Mouse (Mus musculus) urinary bladder, postnatal 4 days (tissue): Measurements from ENCODE around the gene Ly6g.
A peak's percentile ranks its signal among the peaks of the same experiment; 100 is the strongest.
"Not testable (repeated sequence)": the region's sequence is repeated elsewhere in the genome, so short reads cannot be mapped to it uniquely, and the experiment has no call there.

Experiments used
- DNase-seq, 2 experiments: peaks; one replicate each; pipeline ENCODE4 v3.0.0; 2021 to 2022; ENCODE audit warnings: low spot score in 2 of 2

Ly6g gene

GRCm38 (mm10) chr15:75154940-75155339 lies at the start of gene Ly6g:
Gene Ly6g (plus strand): TSS chr15:75155240.
- no peak for DNase-seq

DNA sequence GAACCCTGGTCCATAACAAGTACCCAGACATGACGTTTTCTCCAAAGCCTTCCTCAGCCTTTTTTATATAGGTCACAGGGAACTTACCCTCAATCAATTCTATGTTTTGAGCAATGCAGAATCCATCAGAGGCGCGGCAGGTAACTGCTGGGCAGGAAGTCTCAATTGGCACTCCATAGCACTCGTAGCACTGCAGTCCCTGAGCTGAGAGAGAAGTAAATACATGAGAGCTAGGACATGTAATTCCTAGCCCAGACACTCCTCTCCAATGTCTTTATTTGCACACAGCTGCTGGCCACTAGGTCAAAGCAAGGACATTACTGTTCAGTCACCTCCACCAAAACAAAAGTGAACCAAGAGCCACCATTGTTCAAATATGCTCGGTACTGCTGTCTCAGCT lies 44.6 kb upstream of the Ly6g start:
- not testable (repeated sequence) for DNase-seq

DNA sequence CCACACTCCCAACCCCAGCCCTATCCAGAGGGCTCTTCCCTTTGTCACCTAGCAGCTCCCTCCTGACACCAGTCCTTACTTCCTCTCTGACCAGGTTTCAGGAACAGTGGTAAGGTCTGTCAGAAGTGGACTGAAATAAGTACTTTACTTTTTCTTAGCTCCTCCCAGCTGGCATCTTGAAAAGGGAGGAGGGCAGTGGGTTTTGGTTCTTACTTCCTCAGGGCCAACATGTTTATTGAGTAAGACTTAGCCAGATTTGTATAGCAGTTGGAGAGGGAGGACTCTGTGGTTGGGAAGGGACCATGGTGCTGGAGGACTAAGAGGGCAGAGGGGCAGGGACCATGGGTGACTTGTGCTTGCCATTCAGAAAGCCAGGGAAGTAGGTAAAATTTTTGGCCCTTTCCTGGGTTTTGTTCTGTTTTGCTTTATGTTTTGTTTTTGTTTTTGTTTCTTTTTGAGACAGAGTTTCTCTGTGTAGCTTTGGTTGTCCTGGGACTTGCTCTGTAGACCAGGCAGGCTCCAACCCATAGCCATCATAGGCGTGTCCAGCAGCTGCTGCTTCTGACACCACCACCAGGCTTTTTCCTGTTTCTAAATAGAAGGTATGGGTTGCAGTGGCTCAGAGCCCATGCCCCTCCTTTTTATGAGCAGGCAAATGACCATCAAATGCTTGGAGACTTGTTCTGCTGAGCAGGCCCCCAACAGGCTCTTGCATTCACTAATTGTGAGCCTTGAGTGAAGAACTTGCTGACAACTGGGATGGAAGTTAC lies 43.0 kb upstream of the Ly6g start, which contains the start of gene Ly6c2:
TSS of gene Ly6c2 (minus strand) at position 110 of the 770 bp plus-strand sequence.
- DNase-seq = not testable (repeated sequence)

DNA sequence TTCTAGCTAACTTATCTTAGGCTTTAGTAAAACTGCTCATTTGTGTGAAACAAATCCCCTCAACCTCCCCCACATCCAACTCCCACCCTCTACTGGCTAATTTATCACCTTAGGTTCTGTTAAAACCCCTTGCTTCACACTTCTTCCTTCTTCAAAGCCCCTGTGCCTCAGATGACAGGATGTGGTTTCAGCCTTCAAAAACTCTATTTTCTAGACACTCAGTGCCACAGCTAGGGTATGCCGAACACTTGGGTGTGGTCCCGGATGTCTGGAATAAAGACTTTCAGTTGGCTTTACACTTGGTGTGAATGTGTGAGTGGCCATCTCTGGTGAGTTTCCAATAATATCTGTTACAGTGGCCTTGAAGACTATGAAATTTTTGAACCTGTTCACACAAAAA lies 38.5 kb upstream of the Ly6g start:
- DNase-seq = no peak

GRCm38 (mm10) chr15:75117481-75117880 lies 37.6 kb upstream of the Ly6g start:
- not testable (repeated sequence) for DNase-seq

- peak in 1 of 2 experiments; percentile 70 for DNase-seq
Observed at GRCm38 (mm10) chr15:75118742-75119141, 36.3 kb upstream of the Ly6g start.

DNA sequence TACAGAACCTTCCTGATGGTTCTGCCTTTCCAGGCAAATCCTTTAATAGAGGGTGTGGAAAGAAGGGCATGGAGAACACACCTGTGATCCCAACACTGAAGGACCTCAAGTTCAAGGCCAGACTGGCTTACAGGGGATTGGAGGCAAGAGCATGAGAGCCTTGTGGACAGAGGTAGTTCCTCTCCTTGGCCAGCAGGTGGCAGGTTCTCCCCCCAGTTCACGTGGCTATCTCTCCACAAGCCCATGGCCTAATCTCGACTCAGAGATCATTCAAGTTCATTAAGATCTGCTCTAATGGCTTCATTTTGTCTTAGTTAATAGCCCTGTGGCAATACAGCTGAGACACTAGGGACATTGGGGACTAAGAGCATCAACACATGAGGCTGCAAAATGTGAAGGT lies 35.0 kb upstream of the Ly6g start:
- DNase-seq = no peak

GRCm38 (mm10) chr15:75132346-75132745 lies 22.7 kb upstream of the Ly6g start:
- not testable (repeated sequence) for DNase-seq

- DNase-seq = not testable (repeated sequence)
Observed at GRCm38 (mm10) chr15:75135090-75135783, 19.8 kb upstream of the Ly6g start.

- DNase-seq = not testable (repeated sequence)
Observed at GRCm38 (mm10) chr15:75137739-75138138, 17.3 kb upstream of the Ly6g start.

DNA sequence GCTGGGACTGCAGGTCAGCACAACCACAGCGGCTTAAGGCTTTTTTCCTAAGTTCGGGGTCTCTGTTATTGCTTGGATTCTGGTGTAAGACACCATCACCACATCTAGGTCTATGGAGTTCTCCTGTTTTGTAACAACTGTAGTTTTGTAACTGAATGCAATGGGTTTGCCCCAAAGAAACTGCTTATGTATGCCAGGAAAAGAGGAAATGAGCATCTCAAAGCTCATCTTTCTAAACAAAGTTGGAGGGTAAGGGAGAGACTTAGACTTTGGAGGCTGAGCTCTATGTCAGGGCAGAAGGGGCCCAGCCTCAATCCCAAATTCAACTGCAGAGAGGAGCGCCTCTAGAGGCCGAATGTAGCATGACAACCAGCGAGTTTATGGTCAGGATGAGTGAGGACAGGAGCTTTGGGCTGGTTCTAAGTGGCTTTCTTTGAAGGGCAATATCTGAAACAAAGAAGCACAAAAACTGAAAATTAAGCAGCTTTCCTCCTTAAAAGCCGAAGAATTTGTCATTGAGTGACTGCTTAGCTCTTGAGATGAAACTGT lies 13.2 kb upstream of the Ly6g start:
- not testable (repeated sequence) for DNase-seq

DNA sequence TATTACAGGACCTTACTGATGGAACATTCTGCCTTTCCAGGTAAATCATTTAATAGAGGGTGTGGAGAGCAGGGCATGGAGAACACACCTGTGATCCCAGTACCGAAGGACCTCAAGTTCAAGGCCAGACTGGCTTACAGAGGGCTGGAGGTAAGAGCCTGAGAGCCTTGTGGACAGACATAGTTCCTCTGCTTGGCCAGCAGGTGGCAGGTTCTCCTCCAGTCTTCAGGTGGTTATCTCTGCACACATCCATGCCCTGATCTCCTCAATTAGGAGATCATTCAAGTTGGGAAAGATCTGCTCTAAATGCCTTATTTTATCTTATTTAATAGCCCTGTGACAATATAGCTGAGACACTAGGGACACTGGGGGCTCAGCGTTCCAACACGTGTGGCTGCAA lies 11.3 kb upstream of the Ly6g start:
- no peak for DNase-seq

DNA sequence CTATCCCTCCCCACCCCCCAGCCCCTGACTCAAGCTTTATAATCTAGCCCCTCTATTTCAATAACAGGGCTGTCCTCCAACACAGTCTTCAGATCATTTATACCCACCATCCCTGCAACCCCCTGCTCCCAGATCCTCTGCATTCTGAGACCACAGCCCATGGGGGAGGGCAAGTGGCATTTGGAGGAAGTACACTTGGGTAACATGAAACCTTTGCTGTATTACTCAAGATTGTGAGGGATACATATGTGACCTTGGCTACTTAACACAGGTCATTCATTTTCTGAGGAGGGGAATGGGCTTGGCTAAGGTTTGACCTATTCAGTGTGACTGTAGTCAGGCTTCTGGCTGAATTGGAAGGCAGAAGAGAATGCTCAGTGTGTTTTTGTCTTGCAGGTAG lies 2.0 kb upstream of the Ly6g start:
- no peak for DNase-seq

DNA sequence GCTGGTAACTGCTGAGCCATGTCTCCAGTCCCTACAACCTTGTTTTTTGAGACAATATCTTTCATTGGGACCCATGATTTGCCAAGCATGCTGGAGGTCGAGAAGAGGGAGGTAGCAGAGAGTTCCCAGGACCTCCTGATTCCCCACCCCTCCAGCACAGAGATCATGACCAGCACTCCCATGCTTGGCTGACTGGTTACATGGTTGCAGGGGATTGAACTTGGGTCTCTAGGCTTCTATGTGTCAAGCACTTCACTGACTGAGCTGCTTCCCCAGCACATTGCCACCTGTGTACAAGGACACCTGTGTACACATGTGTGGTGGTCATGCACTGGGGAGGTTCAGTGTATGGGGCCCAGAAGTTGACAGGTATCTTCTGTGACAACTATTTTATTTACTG lies 2.6 kb downstream of the Ly6g start:
- no peak for DNase-seq

- no peak for DNase-seq
Observed at GRCm38 (mm10) chr15:75175506-75175905, 20.5 kb downstream of the Ly6g start.

GRCm38 (mm10) chr15:75186291-75186690 lies 31.3 kb downstream of the Ly6g start:
- no peak for DNase-seq

- DNase-seq = no peak
Observed at GRCm38 (mm10) chr15:75189116-75189515, 34.1 kb downstream of the Ly6g start.

DNA sequence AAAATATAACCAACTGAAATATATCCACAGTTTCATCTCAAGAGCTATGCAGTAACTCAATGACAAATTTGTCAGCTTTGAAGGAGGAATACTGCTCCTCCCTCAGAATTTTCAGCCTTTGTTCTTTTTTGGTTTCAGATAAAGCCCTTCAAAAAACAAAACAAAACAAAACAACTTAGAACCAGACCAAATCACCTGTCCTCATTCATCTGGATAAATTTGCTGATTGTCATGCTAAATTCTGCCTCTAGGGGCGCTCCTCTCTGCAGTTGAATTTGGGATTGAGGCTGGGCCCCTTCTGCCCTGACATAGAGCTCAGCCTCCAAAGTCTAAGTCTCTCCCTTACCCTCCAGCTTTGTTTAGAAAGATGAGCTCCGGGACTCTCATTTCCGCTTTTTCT lies 35.5 kb downstream of the Ly6g start:
- DNase-seq = not testable (repeated sequence)
